Mouse (Mus musculus) ovary, postnatal 14 days (tissue): Measurements from ENCODE around the gene Srek1.

ENCODE experiments used
- DNase-seq: peaks from one replicate; pipeline ENCODE4 v3.0.0; 2022; ENCODE audit warnings: low spot score

The Srek1 gene

GRCm38 (mm10) chr13:103726872-103727271 lies 47.5 kb downstream of the Srek1 start:
- DNase-seq: no peak

GRCm38 (mm10) chr13:103711406-103712025 lies 62.9 kb downstream of the Srek1 start:
- DNase-seq: peak; percentile 17

- DNase-seq: no peak
Measured at GRCm38 (mm10) chr13:103710359-103710781, 64.0 kb downstream of the Srek1 start.

GRCm38 (mm10) chr13:103705436-103705978 lies 68.9 kb downstream of the Srek1 start:
- DNase-seq: no peak

DNA sequence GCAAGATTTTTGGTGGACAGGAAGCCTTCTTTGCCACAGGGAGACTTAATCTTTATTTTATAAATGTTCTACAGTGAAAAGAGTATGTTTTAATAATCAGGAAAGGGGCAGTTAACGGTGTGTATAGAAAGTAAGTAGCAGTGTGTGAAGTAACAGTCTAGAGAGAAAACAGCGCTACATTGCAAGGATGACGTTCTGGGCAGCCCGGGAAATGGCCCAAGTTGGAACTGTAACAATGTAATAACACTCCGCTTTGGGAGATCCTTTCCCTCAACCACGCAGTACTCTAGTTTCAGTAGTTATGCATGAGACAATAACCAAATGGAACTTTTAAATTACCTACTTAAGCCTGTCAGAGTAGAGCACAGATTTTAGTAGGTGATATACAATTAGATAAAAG lies 70.6 kb downstream of the Srek1 start:
- DNase-seq: no peak

DNA sequence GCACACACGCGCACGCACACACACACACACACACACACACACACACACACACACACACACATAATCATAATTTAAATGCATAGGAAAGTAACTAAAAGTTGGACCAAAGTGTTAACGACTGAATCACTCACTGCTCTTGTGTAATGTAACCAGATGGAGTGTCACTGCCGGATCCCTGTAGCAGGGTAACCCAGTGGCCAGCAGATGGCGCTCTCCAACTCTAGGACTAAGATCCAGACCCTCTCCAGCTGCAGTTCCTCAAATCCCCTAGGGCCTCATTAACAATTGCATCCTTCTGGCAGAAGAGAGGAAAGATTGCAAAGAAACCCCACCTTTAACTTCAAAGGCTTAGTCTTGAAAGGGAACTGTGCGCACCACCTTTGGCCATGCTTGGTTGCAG lies 71.0 kb downstream of the Srek1 start:
- peak; percentile 82 for DNase-seq

DNA sequence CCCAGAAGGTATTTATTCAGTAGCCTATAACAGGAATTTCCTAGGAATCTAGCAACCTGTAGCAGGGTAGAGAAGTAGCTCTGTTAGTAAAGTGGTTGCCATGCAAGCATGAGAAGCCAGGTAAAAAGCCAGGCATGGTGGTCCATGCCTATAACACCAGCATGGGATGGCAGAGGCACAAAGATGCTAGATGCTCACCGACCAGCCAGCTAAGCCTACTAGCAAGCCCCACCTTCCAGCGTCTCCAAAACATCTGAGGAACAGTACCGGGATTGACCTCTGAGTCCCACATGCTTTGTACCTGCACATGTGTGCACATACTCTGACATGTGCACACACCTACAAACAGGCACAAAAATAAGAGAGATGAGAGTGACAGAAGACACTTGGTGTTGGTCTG lies 72.1 kb downstream of the Srek1 start:
- no peak for DNase-seq

GRCm38 (mm10) chr13:103700752-103701151 lies 73.7 kb downstream of the Srek1 start:
- no peak for DNase-seq

- no peak for DNase-seq
Measured at GRCm38 (mm10) chr13:103697993-103698392, 76.4 kb downstream of the Srek1 start.

DNA sequence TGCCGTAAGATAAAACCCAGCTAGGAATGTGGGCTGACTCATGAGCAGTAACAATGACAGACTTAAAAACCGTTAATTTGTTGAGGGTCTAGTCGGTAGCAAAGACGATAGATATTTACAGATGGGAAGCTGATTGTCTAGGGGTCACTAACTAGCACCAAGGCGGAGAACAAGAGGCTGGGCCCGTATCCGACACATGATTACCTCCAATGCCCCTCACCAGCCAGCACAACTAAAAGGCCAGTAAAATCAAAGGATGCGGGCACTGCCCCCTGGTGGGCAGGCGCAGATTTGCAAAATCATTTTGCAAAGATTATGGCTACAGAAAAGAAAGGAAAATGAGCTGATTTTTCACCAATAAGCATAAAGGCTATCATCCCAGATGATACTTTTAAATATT lies 78.2 kb downstream of the Srek1 start:
- peak; percentile 33 for DNase-seq

DNA sequence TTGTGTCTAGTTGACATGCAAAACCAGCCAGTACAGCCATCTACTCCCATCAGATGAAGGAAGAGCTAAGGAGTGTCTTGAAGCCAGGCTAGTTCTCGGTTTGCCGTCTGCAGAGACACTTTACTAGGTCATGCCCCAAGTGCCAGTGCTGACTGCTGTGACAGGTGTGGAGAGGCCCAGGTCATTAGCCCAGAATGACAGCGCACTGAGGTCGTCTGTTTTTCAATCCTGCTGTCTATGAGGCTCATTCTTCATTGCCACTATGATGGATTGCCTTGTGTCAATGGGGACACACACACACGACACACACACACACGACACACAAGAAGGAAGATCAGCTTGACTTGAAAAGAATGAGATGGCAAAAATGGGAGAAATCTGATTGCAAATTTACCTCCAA lies 79.0 kb downstream of the Srek1 start:
- DNase-seq: no peak
